Mouse (Mus musculus) hindbrain, embryonic 15.5 days (tissue): ENCODE measurements around the gene Tbx5. TPM values are rescaled to one million over a fixed set of nuclear protein-coding genes. Genes with fewer than 3 reads are reported as not detected.

Experiments
- ATAC-seq: fragments of 200-750 bp; cut with Nextera tagmentation; 2 replicates; pipeline ENCODE4 v1.8.0; 2017; ENCODE audit warnings: low read depth, moderate number of reproducible peaks, moderate TSS enrichment; ENCODE audit not compliant: low FRiP score
- H3K27ac ChIP-seq: fragments of 300-500 bp; sonication (generic); replicated peaks from 2 replicates; pipeline ENCODE4 v1.5.1; 2015; ENCODE audit warnings: mild to moderate bottlenecking, inconsistent platforms
- H3K27me3 ChIP-seq: fragments of 300-500 bp; sonication (generic); 2 replicates; pipeline ENCODE4 v1.6.1; 2015; ENCODE audit warnings: control low read depth, inconsistent platforms
- H3K36me3 ChIP-seq: fragments of 300-500 bp; sonication (generic); 2 replicates; pipeline ENCODE4 v1.6.1; 2015; ENCODE audit warnings: control low read depth, inconsistent platforms
- H3K4me1 ChIP-seq: fragments of 300-500 bp; sonication (generic); replicated peaks from 2 replicates; pipeline ENCODE4 v1.6.1; 2015; ENCODE audit warnings: control low read depth, inconsistent platforms
- H3K4me2 ChIP-seq: fragments of 300-500 bp; sonication (generic); 2 replicates; pipeline ENCODE4 v1.6.1; 2015; ENCODE audit warnings: moderate library complexity, mild to moderate bottlenecking, inconsistent platforms
- H3K4me3 ChIP-seq: fragments of 300-500 bp; sonication (generic); 2 replicates; pipeline ENCODE4 v1.5.1; 2015; ENCODE audit warnings: mild to moderate bottlenecking, inconsistent platforms
- H3K9ac ChIP-seq: fragments of 300-500 bp; sonication (generic); 2 replicates; pipeline ENCODE4 v1.6.1; 2015; ENCODE audit warnings: inconsistent platforms
- H3K9me3 ChIP-seq: fragments of 300-500 bp; sonication (generic); 2 replicates; pipeline ENCODE4 v1.6.1; 2016; ENCODE audit warnings: control low read depth, inconsistent platforms
- WGBS: fragments of 180-500 bp; shearing (Covaris S2); methylation state at CpG from one replicate; pipeline ENCODE4 v1.1.7; 2015; 5-methylcytosine and 5-hydroxymethylcytosine counted together
- polyA plus RNA-seq: library from polyadenylated mRNA; unstranded; fragments of >200 nt; fragmentation: Nextera tagmentation; extraction: Ambion mirVana; gene quantifications from 2 replicates; pipeline ENCODE4 v1.2.1, GENCODE M21; 2015

Gene Tbx5
- polyA plus RNA-seq, 1 experiment from 2014 or later: 0.09 TPM

DNA sequence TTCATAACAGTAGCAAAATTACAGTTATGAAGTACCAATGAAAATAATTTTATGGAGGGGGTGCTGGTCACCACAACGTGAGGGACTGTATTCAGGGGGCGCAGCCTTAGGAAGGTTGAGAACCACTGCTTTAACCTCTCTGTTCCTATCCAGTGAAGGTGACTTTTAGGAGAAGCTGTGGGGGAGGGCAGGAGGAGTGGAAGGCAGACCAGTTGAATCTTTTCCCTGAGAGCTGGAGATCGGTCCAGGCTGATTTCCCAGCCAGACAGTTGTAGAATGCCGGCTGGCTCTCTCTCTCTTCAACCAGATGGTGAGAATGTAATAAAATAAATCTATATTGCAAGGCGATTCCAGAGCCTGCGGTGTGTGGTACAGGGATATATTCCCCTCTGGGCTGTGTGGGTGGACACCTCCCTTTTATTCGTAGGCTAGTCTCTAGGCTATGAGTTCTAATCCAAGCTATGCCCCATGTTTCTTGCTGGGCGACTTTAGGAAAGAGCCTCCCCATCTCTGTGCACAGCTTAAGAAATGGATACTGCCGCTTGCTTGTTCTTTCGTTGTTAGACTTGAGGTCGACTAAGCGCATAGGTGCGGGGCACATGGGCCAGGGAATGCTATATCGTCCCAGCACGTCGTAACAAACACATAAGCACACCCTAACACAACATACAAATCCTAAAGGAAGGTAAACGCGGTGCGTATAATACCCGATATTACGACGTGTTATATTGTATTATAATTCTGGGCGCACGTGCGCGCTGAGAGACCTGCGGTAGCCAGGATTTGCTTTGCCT, 29.7 kb upstream of the Tbx5 start:
- H3K4me2 ChIP-seq: no peak overlapping the region
- H3K36me3 ChIP-seq: no peaks in the 10 kb centered on the region
- H3K27me3 ChIP-seq: peaks cover 97% of the 10 kb centered on the region
- no peaks in the 10 kb centered on the region for H3K4me1 ChIP-seq
- H3K9me3 ChIP-seq: no peaks in the 10 kb centered on the region
- no peak overlapping the region for H3K9ac ChIP-seq
- ATAC-seq: no peak
- no peak overlapping the region for H3K27ac ChIP-seq
- 2% methylated on average over 27 of the region's 27 CpGs for WGBS
- H3K4me3 ChIP-seq: no peak overlapping the region

GRCm38 (mm10) chr5:119803411-119804251, 28.8 kb upstream of the Tbx5 start:
- ATAC-seq: no peak
- Histone ChIP-seq H3K27ac (no peak overlapping the region), H3K9me3 (no peaks in the 10 kb centered on the region), H3K9ac (no peak overlapping the region), H3K4me1 (no peaks in the 10 kb centered on the region), H3K27me3 (peaks cover 98% of the 10 kb centered on the region), H3K36me3 (no peaks in the 10 kb centered on the region), H3K4me3 (no peak overlapping the region), H3K4me2 (no peak overlapping the region)
- under 1% methylated on average over 64 of the region's 64 CpGs for WGBS

- Histone ChIP-seq H3K4me1 (no peaks in the 10 kb centered on the region), H3K4me3 (no peak overlapping the region), H3K27ac (no peak overlapping the region), H3K9ac (no peak overlapping the region), H3K27me3 (peaks cover 98% of the 10 kb centered on the region), H3K9me3 (no peaks in the 10 kb centered on the region), H3K4me2 (no peak overlapping the region), H3K36me3 (no peaks in the 10 kb centered on the region)
- no peak for ATAC-seq
- under 1% methylated on average over 35 of the region's 35 CpGs for WGBS
These were observed 28.0 kb upstream of the Tbx5 start for GRCm38 (mm10) chr5:119804301-119805039.

GRCm38 (mm10) chr5:119805636-119806035, 26.8 kb upstream of the Tbx5 start:
- ATAC-seq: no peak
- Histone ChIP-seq H3K9ac (no peak overlapping the region), H3K27me3 (peaks cover 97% of the 10 kb centered on the region), H3K27ac (no peak overlapping the region), H3K4me1 (no peaks in the 10 kb centered on the region), H3K4me3 (no peak overlapping the region), H3K9me3 (no peaks in the 10 kb centered on the region), H3K4me2 (no peak overlapping the region), H3K36me3 (no peaks in the 10 kb centered on the region)
- WGBS: 0% methylated on average over 5 of the region's 5 CpGs

DNA sequence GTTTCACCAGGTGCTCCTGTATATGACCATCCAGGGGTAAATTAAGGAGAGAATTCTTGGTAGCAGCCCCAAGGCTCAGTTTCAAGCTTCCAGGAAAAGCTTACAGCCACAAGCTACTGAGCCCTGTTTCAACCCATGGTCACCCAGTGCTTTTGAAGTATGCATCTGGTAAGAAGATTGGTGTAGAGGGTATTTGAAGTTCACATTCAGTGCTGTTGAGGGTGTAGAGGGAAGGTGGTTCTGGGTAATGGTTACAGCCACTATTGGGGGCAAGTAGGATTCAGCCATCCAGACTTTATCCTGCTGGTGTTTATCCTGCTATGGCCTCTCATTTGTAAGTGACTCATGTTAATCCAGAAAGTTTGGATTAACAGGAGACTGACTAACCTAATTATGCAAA, 26.0 kb upstream of the Tbx5 start:
- H3K4me3 ChIP-seq: no peak overlapping the region
- no peak overlapping the region for H3K9ac ChIP-seq
- H3K27ac ChIP-seq: no peak overlapping the region
- no peak for ATAC-seq
- no peak overlapping the region for H3K4me2 ChIP-seq
- no peaks in the 10 kb centered on the region for H3K4me1 ChIP-seq
- peaks cover 97% of the 10 kb centered on the region for H3K27me3 ChIP-seq
- no peaks in the 10 kb centered on the region for H3K9me3 ChIP-seq
- H3K36me3 ChIP-seq: no peaks in the 10 kb centered on the region

- whole genome bisulfite sequencing: 2% methylated on average over 20 of the region's 20 CpGs
- no peaks in the 10 kb centered on the region for H3K36me3 ChIP-seq
- H3K27ac ChIP-seq: no peak overlapping the region
- no peak overlapping the region for H3K4me3 ChIP-seq
- H3K27me3 ChIP-seq: peaks cover 93% of the 10 kb centered on the region
- no peak for ATAC-seq
- H3K4me2 ChIP-seq: no peak overlapping the region
- no peaks in the 10 kb centered on the region for H3K9me3 ChIP-seq
- H3K9ac ChIP-seq: no peak overlapping the region
- H3K4me1 ChIP-seq: no peaks in the 10 kb centered on the region
These were observed 24.8 kb upstream of the Tbx5 start for GRCm38 (mm10) chr5:119807481-119808183.

DNA sequence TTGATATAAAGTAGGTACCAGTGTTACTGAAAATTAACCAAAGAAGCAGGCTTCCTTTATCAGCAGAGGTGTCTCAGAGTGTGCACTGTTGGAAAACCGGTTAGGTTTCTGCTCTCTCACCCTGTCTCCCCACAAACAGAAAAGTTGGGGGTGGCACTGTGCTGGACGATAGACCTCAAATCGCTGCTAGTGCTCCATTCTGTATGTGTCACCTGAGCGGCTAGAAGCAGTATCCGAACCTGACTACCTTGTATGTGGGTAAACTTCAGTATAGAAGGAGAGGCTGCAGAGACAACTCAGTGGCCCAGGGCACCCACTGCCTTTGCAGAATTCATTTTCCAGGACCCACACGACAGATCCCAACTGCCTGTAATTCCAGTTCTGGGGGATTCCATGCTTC, 23.8 kb upstream of the Tbx5 start:
- H3K4me3 ChIP-seq: no peak overlapping the region
- 44% methylated on average over 6 of the region's 6 CpGs for WGBS
- no peaks in the 10 kb centered on the region for H3K36me3 ChIP-seq
- no peaks in the 10 kb centered on the region for H3K9me3 ChIP-seq
- ATAC-seq: no peak
- no peak overlapping the region for H3K9ac ChIP-seq
- no peak overlapping the region for H3K4me2 ChIP-seq
- H3K4me1 ChIP-seq: no peaks in the 10 kb centered on the region
- H3K27me3 ChIP-seq: peaks cover 90% of the 10 kb centered on the region
- H3K27ac ChIP-seq: no peak overlapping the region

- no peak for ATAC-seq
- 61% methylated on average over 12 of the region's 12 CpGs for WGBS
- Histone ChIP-seq H3K4me3 (no peak overlapping the region), H3K9me3 (no peaks in the 10 kb centered on the region), H3K27ac (no peak overlapping the region), H3K27me3 (peaks cover 72% of the 10 kb centered on the region), H3K4me1 (no peaks in the 10 kb centered on the region), H3K36me3 (no peaks in the 10 kb centered on the region), H3K9ac (no peak overlapping the region), H3K4me2 (no peak overlapping the region)
These were observed 21.3 kb upstream of the Tbx5 start for GRCm38 (mm10) chr5:119810994-119811690.

DNA sequence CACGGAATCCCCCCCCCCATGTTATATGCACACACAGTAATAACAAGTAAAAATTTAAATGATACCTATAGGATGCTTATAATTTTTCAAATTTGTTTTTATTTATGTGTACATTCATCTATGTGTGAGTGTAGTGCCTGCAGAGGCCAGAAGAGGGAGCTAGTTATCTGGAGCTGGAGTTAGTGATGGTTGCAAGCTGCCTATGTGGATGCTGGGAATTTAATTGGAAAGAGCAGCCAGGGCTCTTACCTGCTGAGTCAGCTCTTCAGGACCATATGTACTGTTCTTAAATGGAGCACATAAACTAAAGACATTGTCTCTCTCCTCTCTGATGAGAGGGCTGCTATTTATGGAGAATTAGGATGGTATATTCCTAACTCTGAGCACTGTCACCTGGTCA, 17.2 kb upstream of the Tbx5 start:
- H3K4me3 ChIP-seq: no peak overlapping the region
- no peak overlapping the region for H3K4me2 ChIP-seq
- no peak for ATAC-seq
- H3K27me3 ChIP-seq: peaks cover 57% of the 10 kb centered on the region
- no peak overlapping the region for H3K27ac ChIP-seq
- H3K36me3 ChIP-seq: no peaks in the 10 kb centered on the region
- no peaks in the 10 kb centered on the region for H3K4me1 ChIP-seq
- no peaks in the 10 kb centered on the region for H3K9me3 ChIP-seq
- H3K9ac ChIP-seq: no peak overlapping the region
- WGBS: 52% methylated on average over 1 of the region's 1 CpGs

GRCm38 (mm10) chr5:119820452-119820851, 12.0 kb upstream of the Tbx5 start:
- H3K9ac ChIP-seq: no peak overlapping the region
- peaks cover 78% of the 10 kb centered on the region for H3K27me3 ChIP-seq
- no peaks in the 10 kb centered on the region for H3K36me3 ChIP-seq
- H3K9me3 ChIP-seq: no peaks in the 10 kb centered on the region
- no peaks in the 10 kb centered on the region for H3K4me1 ChIP-seq
- no peak overlapping the region for H3K4me3 ChIP-seq
- no peak overlapping the region for H3K27ac ChIP-seq
- WGBS: 88% methylated on average over 6 of the region's 6 CpGs
- ATAC-seq: no peak
- no peak overlapping the region for H3K4me2 ChIP-seq

GRCm38 (mm10) chr5:119821506-119821905, 11.0 kb upstream of the Tbx5 start:
- Histone ChIP-seq H3K27me3 (peaks cover 80% of the 10 kb centered on the region), H3K4me2 (no peak overlapping the region), H3K9me3 (no peaks in the 10 kb centered on the region), H3K4me1 (no peaks in the 10 kb centered on the region), H3K36me3 (no peaks in the 10 kb centered on the region), H3K4me3 (no peak overlapping the region), H3K27ac (no peak overlapping the region), H3K9ac (no peak overlapping the region)
- 60% methylated on average over 2 of the region's 2 CpGs for WGBS
- ATAC-seq: no peak
